Mouse (Mus musculus) splenic B cell, adult 2 months (primary cell): ENCODE results near the gene Dbnl.

Source experiments
- DNase-seq: peaks from one replicate; pipeline ENCODE4 v3.0.0-alpha.2; 2011; ENCODE audit warnings: low read depth, low spot score
- H3K27me3 ChIP-seq: 2 replicates; pipeline ENCODE4 v1.6.1; 2012; ENCODE audit warnings: mild to moderate bottlenecking, low read length, moderate library complexity, mixed read lengths; ENCODE audit not compliant: control insufficient read depth, poor library complexity, insufficient read depth, severe bottlenecking
- H3K36me3 ChIP-seq: 2 replicates; pipeline ENCODE4 v1.6.1; 2012; ENCODE audit warnings: mild to moderate bottlenecking, low read length, moderate library complexity, mixed read lengths; ENCODE audit not compliant: control insufficient read depth, poor library complexity, insufficient read depth, severe bottlenecking

Gene Dbnl

GRCm38 (mm10) chr11:5788056-5789014, at the start of gene Dbnl:
TSS of gene Dbnl (plus strand) at chr11:5788488.
- H3K27me3 ChIP-seq, result no peaks in the 10 kb centered on the region
- peak; percentile 98 for DNase-seq
- H3K36me3 ChIP-seq, result peaks cover 8% of the 10 kb centered on the region; the same call in 1 of the 2 replicates

- no peak for DNase-seq
- Histone ChIP-seq H3K36me3 (0 out of 2 replicates have a peak, but pooled peaks cover 1% of the 10 kb centered on the region), H3K27me3 (no peaks in the 10 kb centered on the region)
Measured at GRCm38 (mm10) chr11:5738888-5739632, 49.2 kb upstream of the Dbnl start.

- no peaks in the 10 kb centered on the region for H3K27me3 ChIP-seq
- H3K36me3 ChIP-seq, result 0 out of 2 replicates have a peak, but pooled peaks cover 1% of the 10 kb centered on the region
- DNase-seq, result no peak
Measured at GRCm38 (mm10) chr11:5739846-5740245, 48.4 kb upstream of the Dbnl start.

GRCm38 (mm10) chr11:5740599-5740964, 47.7 kb upstream of the Dbnl start:
- DNase-seq, result peak; percentile 40
- no peaks in the 10 kb centered on the region for H3K27me3 ChIP-seq
- 0 out of 2 replicates have a peak, but pooled peaks cover 1% of the 10 kb centered on the region for H3K36me3 ChIP-seq

DNA sequence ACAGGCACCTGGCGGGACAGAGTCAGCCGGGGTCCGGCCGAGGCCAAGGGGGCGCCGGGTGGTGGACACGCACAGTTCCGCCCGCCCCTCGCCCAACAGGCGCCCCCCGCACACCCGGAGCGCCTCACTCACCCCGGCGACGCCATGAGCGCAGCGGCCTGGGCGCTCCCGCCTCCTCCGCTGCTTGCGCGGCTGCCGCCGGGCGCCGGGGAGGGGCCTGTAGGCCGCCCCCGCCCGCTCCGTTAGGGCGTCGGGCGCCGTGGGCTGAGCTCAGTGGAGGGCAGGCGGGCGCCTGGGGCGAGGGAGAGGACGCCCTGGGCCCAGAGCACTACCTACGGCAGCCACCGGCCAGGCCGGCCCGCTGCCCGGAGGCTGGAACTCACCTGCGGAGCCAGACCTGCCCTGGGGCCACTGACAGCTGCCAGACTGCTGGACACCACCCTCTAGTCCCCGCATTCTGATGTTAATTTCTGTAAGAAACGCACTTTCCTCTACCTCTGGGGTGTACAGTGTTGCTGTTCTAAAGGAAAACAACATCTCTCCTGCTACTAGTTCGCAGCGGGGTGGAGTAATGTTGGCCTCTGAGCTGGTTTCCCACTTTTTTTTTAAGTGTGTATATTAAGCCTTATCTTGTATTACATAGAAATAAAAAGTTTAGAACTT, 47.2 kb upstream of the Dbnl start:
- Histone ChIP-seq H3K27me3 (no peaks in the 10 kb centered on the region), H3K36me3 (0 out of 2 replicates have a peak, but pooled peaks cover 1% of the 10 kb centered on the region)
- DNase-seq, result peak; percentile 76

GRCm38 (mm10) chr11:5742106-5742505, 46.2 kb upstream of the Dbnl start:
- peak; percentile 60 for DNase-seq

GRCm38 (mm10) chr11:5744951-5745350, 43.3 kb upstream of the Dbnl start:
- Histone ChIP-seq H3K36me3 (no peaks in the 10 kb centered on the region), H3K27me3 (no peaks in the 10 kb centered on the region)
- no peak for DNase-seq

More at GRCm38 (mm10) chr11:5742106-5742505, 46.2 kb upstream of the Dbnl start:
- Histone ChIP-seq H3K27me3 (no peaks in the 10 kb centered on the region), H3K36me3 (0 out of 2 replicates have a peak, but pooled peaks cover 1% of the 10 kb centered on the region)

DNA sequence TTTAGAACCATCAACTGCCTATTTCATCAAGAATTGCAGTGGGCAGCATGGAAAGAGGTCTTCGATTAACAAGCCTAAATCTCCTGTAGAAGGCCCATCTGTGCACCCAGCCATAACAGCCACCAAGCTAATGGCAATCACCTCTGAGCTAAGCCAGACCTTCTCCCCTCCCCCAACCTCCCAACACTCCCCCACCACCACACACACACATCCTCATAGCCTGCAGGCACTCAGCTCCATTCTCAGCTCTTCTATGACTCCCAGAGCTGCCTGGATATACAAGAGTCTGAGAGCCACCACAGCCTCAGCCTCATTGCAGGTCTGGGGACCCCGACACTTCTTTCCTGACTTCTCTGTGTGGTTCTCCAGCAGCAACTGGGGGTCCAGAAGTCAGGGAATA, 34.5 kb upstream of the Dbnl start:
- DNase-seq, result no peak
- peaks cover 2% of the 10 kb centered on the region; the same call in 1 of the 2 replicates for H3K36me3 ChIP-seq

DNA sequence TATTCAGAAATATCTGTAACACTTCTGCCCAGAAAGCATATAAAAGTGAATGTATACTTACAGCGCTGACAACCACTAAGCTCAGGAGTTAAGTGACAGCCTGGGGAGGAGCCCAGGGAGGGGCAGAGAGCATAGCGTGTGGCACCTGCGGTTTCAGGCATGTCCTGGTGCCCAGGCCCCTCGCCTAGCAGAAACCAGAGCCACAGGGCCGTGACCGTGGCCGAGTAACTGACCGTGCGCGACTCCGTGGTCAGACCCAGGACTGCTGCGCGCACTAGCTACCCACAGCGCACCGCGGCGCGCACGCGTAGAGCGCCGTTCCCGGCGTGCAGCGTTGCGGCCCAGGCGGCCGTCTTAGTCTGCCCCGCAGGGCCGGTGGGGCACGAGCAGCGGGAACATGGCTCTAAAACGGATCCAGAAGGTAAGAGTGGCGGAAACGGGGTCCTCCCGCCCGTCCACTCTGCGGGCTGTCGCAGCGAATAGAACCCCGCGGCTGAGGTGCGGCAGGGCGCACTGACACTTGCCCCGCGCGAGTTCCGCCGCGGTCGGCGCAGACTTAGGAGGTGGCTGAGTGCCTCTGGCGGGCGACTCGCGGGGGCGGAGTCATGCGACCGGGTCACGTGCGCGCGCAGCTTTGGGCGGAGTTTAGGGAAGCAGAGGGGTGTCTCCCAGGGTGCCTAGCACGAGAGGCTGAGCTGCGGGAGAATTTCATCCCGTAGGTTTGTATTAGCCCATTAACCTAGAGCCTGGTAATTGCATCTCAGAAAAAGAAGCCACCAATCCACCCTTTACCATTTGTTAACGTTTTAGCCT, 26.3 kb upstream of the Dbnl start, which contains the start of gene Urgcp:
TSS of gene Urgcp (minus strand) at position 557 of the 813 bp plus-strand sequence.
- DNase-seq, result peak; percentile 98
- no peaks in the 10 kb centered on the region for H3K27me3 ChIP-seq

More for the DNA sequence above, 34.5 kb upstream of the Dbnl start:
- H3K27me3 ChIP-seq, result no peaks in the 10 kb centered on the region; the same call in 1 of the 2 replicates

GRCm38 (mm10) chr11:5762633-5762982, 25.7 kb upstream of the Dbnl start:
- no peaks in the 10 kb centered on the region for H3K36me3 ChIP-seq
- DNase-seq, result no peak
- H3K27me3 ChIP-seq, result no peaks in the 10 kb centered on the region

More for the DNA sequence above, 26.3 kb upstream of the Dbnl start, which contains the start of gene Urgcp:
- H3K36me3 ChIP-seq, result 0 out of 2 replicates have a peak, but pooled peaks cover 2% of the 10 kb centered on the region

- H3K27me3 ChIP-seq, result no peaks in the 10 kb centered on the region
Measured at GRCm38 (mm10) chr11:5766019-5766418, 22.3 kb upstream of the Dbnl start.

DNA sequence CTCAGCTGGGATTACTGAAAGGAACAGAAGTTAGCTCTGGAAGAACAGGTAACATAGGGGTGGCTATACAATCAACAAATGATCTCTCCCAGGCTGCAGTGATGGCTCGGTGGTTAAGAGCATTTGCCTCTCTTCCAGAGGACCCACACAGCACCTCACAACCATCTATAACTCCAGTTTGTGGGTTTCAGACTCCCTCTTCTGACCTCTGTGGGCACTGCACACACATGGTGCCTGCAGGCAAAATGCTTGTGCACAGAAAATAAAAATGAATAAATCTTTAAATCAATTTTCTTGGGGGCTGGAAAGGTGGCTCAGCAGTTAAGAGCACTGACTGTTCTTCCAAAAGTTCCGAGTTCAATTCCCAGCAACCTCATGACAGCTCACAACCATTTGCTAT, 9.8 kb upstream of the Dbnl start:
- H3K27me3 ChIP-seq, result no peaks in the 10 kb centered on the region
- no peaks in the 10 kb centered on the region; the same call in 1 of the 2 replicates for H3K36me3 ChIP-seq
- peak; percentile 46 for DNase-seq

More at GRCm38 (mm10) chr11:5766019-5766418, 22.3 kb upstream of the Dbnl start:
- DNase-seq, result no peak
- 0 out of 2 replicates have a peak, but pooled peaks cover 3% of the 10 kb centered on the region for H3K36me3 ChIP-seq

DNA sequence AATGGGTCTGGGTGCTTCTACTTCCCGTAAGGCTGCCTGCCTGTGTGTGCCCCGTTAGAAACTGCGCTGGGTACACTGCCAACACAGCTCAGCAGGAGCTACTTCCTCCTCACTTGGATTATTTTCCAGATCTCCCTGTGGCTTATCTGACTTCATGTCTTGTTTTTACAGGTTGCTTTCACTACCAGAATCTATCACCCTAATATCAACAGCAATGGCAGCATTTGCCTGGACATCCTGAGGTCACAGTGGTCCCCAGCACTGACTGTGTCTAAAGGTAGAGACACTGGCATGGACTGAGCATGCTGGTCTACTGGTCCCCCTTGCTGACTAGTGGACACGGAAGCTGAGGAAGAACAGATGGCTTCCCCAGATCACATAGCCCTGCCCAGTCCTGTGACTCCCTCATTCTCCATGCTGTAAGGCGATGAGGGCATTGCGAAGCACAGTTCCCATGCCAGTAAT, 8.2 kb upstream of the Dbnl start:
- no peak for DNase-seq
- Histone ChIP-seq H3K36me3 (no peaks in the 10 kb centered on the region; the same call in 1 of the 2 replicates), H3K27me3 (no peaks in the 10 kb centered on the region)
